Mouse (Mus musculus): ENCODE data around the gene Ccdc66. TPM values are rescaled to one million over a fixed set of nuclear protein-coding genes. Genes with fewer than 3 reads are reported as not detected.

Gene Ccdc66
- 1.0 and 1.4 TPM in 2 replicates for polyA plus RNA-seq (2012; rRNA removed)

- 1% methylated on average over 51 of the region's 51 CpGs for WGBS
- H3K4me1 ChIP-seq (ENCODE audit: control insufficient read depth, insufficient read depth, insufficient read length): peaks cover 2% of the 10 kb centered on the region; the same call in 1 of the 2 replicates
- H3K27ac ChIP-seq (ENCODE audit: insufficient read depth, low read length): peak within 1 kb of the TSS; percentile 58; the same call in 1 of the 2 replicates
- no peaks in the 10 kb centered on the region for H3K36me3 ChIP-seq (ENCODE audit: control insufficient read depth, insufficient read depth, low read length)
- no peaks in the 10 kb centered on the region for H3K27me3 ChIP-seq (ENCODE audit: control insufficient read depth, insufficient read depth, low read length)
- H3K4me3 ChIP-seq (ENCODE audit: extremely low read depth, insufficient read depth, insufficient read length): peak within 1 kb of the TSS; percentile 87
- DNase-seq (ENCODE audit: low read depth in 1 of 2, low spot score in 2 of 2): peak; percentile 81 to 98
- TF ChIP-seq CTCF (IDR thresholded peaks at IDR 0.05; ENCODE audit: extremely low read depth, insufficient read depth, insufficient read length, insufficient replicate concordance): no peak
- TF ChIP-seq POLR2A (IDR thresholded peaks at IDR 0.05; ENCODE audit: low read depth, low read length): peak; percentile 30; the same call in 1 of the 2 replicates
Measured at GRCm38 (mm10) chr14:27507894-27508643, at the start of gene Ccdc66. Ccdc66 (minus strand) TSS chr14:27508460.

- Histone ChIP-seq H3K4me3 (ENCODE audit: extremely low read depth, insufficient read depth, insufficient read length) (no peak overlapping the region), H3K27ac (ENCODE audit: insufficient read depth, low read length) (no peak overlapping the region), H3K4me1 (ENCODE audit: control insufficient read depth, insufficient read depth, insufficient read length) (no peaks in the 10 kb centered on the region), H3K36me3 (ENCODE audit: control insufficient read depth, insufficient read depth, low read length) (no peaks in the 10 kb centered on the region), H3K27me3 (ENCODE audit: control insufficient read depth, insufficient read depth, low read length) (no peaks in the 10 kb centered on the region)
- TF ChIP-seq CTCF (IDR thresholded peaks at IDR 0.05; ENCODE audit: extremely low read depth, insufficient read depth, insufficient read length, insufficient replicate concordance) (no peak), POLR2A (IDR thresholded peaks at IDR 0.05; ENCODE audit: low read depth, low read length) (no peak)
- WGBS: 84% methylated on average over 4 of the region's 4 CpGs
- no peak for DNase-seq (ENCODE audit: low read depth in 1 of 2, low spot score in 2 of 2)
Measured at GRCm38 (mm10) chr14:27543838-27544426, 35.7 kb upstream of the Ccdc66 start.

- Histone ChIP-seq H3K4me3 (ENCODE audit: extremely low read depth, insufficient read depth, insufficient read length) (no peak overlapping the region), H3K27ac (ENCODE audit: insufficient read depth, low read length) (no peak overlapping the region), H3K36me3 (ENCODE audit: control insufficient read depth, insufficient read depth, low read length) (no peaks in the 10 kb centered on the region), H3K4me1 (ENCODE audit: control insufficient read depth, insufficient read depth, insufficient read length) (no peaks in the 10 kb centered on the region), H3K27me3 (ENCODE audit: control insufficient read depth, insufficient read depth, low read length) (no peaks in the 10 kb centered on the region)
- no peak for DNase-seq (ENCODE audit: low read depth in 1 of 2, low spot score in 2 of 2)
- TF ChIP-seq POLR2A (IDR thresholded peaks at IDR 0.05; ENCODE audit: low read depth, low read length) (no peak), CTCF (IDR thresholded peaks at IDR 0.05; ENCODE audit: extremely low read depth, insufficient read depth, insufficient read length, insufficient replicate concordance) (no peak)
- WGBS: 80% methylated on average over 3 of the region's 3 CpGs
Measured at GRCm38 (mm10) chr14:27536441-27536840, 28.2 kb upstream of the Ccdc66 start.

DNA sequence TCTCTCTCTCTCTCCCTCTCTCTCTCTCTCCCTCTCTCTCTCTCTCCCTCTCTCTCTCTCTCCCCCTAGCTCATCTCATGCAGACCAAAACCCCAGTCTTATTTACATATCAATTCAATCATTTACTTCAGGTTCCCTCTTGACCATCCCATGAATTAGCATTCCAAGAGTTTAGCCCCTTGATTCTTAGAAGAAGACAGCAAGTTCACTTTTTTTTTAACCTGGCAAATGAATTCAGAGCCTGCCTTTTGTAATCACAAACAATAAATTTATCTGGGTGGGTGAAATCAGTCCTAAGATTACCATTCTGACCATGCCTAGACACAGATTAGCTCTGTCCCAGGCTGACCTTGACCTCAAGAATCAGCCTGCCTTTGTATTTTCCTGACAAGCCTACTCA is 16.3 kb upstream of the Ccdc66 start:
- Histone ChIP-seq H3K4me3 (ENCODE audit: extremely low read depth, insufficient read depth, insufficient read length) (no peak overlapping the region), H3K27me3 (ENCODE audit: control insufficient read depth, insufficient read depth, low read length) (no peaks in the 10 kb centered on the region), H3K27ac (ENCODE audit: insufficient read depth, low read length) (no peak overlapping the region), H3K4me1 (ENCODE audit: control insufficient read depth, insufficient read depth, insufficient read length) (no peaks in the 10 kb centered on the region), H3K36me3 (ENCODE audit: control insufficient read depth, insufficient read depth, low read length) (no peaks in the 10 kb centered on the region)
- no peak for DNase-seq (ENCODE audit: low read depth in 1 of 2, low spot score in 2 of 2)
- TF ChIP-seq POLR2A (IDR thresholded peaks at IDR 0.05; ENCODE audit: low read depth, low read length) (no peak), CTCF (IDR thresholded peaks at IDR 0.05; ENCODE audit: extremely low read depth, insufficient read depth, insufficient read length, insufficient replicate concordance) (no peak)

DNA sequence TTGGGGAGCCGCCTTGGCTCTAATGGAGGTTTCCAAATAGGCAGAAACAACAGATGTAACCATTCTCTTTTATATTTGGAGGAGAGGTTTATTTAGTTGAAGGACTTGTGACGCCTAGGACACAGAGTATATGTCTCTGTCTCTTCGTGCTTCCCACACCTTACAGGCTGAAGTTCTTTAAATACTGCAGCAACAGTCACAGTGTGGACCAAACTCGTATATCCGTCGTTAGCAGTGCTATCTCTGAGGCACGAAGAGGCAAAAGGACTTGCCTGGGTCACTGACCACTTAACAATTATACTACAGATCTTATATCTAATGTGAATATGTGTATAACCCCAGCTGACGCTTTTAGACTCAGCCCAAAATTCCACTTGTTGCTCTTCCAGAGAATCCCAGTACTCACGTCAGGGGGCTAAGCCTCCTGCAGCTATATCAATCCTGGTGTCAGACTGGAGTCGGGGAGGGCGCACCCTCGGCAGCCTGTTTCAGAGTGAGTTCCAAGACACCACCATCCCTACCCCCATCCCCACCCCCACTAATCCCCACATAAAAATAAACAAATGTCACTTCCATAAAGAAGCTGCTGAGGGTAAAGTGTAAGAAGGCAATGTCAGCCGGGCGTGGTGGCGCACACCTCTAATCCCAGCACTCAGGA is 513 bp upstream of the Ccdc66 start:
- no peak overlapping the region for H3K27ac ChIP-seq (ENCODE audit: insufficient read depth, low read length)
- 42% methylated on average over 15 of the region's 15 CpGs for WGBS
- no peak for TF ChIP-seq CTCF (IDR thresholded peaks at IDR 0.05; ENCODE audit: extremely low read depth, insufficient read depth, insufficient read length, insufficient replicate concordance)
- no peak for TF ChIP-seq POLR2A (IDR thresholded peaks at IDR 0.05; ENCODE audit: low read depth, low read length)

GRCm38 (mm10) chr14:27501096-27501495 is 7.2 kb downstream of the Ccdc66 start:
- WGBS: 95% methylated on average over 4 of the region's 4 CpGs
- Histone ChIP-seq H3K36me3 (ENCODE audit: control insufficient read depth, insufficient read depth, low read length) (peaks cover 2% of the 10 kb centered on the region), H3K27ac (ENCODE audit: insufficient read depth, low read length) (no peak overlapping the region), H3K27me3 (ENCODE audit: control insufficient read depth, insufficient read depth, low read length) (no peaks in the 10 kb centered on the region), H3K4me3 (ENCODE audit: extremely low read depth, insufficient read depth, insufficient read length) (no peak overlapping the region), H3K4me1 (ENCODE audit: control insufficient read depth, insufficient read depth, insufficient read length) (no peaks in the 10 kb centered on the region)
- no peak for DNase-seq (ENCODE audit: low read depth in 1 of 2, low spot score in 2 of 2)
- no peak for TF ChIP-seq POLR2A (IDR thresholded peaks at IDR 0.05; ENCODE audit: low read depth, low read length)
- TF ChIP-seq CTCF (IDR thresholded peaks at IDR 0.05; ENCODE audit: extremely low read depth, insufficient read depth, insufficient read length, insufficient replicate concordance): no peak

More for the DNA sequence above, 513 bp upstream of the Ccdc66 start:
- peaks cover 2% of the 10 kb centered on the region; the same call in 1 of the 2 replicates for H3K4me1 ChIP-seq (ENCODE audit: control insufficient read depth, insufficient read depth, insufficient read length)
- H3K4me3 ChIP-seq (ENCODE audit: extremely low read depth, insufficient read depth, insufficient read length): peak overlapping the region; percentile 87
- DNase-seq (ENCODE audit: low read depth in 1 of 2, low spot score in 2 of 2): no peak
- H3K36me3 ChIP-seq (ENCODE audit: control insufficient read depth, insufficient read depth, low read length): no peaks in the 10 kb centered on the region
- H3K27me3 ChIP-seq (ENCODE audit: control insufficient read depth, insufficient read depth, low read length): no peaks in the 10 kb centered on the region

All from spleen, adult 2 months (tissue).